Mouse (Mus musculus) myocyte (in vitro differentiated cells): ENCODE data around the gene Tmbim1. TPM values are rescaled to one million over a fixed set of nuclear protein-coding genes. Genes with fewer than 3 reads are reported as not detected.

Experiments used
- H3K27me3 ChIP-seq: one replicate; pipeline ENCODE4 v1.6.1; 2011; ENCODE audit not compliant: control insufficient read depth, insufficient read depth, insufficient read length
- H3K36me3 ChIP-seq: one replicate; pipeline ENCODE4 v1.6.1; 2011; ENCODE audit not compliant: control insufficient read depth, insufficient read depth
- H3K4me2 ChIP-seq: one replicate; pipeline ENCODE4 v1.6.1; 2011; ENCODE audit warnings: low read depth, control low read depth
- H3K4me3 ChIP-seq: one replicate; pipeline ENCODE4 v1.5.1; 2011; ENCODE audit warnings: mild to moderate bottlenecking, control low read depth, moderate library complexity
- H3K79me2 ChIP-seq: one replicate; pipeline ENCODE4 v1.6.1; 2011; ENCODE audit not compliant: control insufficient read depth, insufficient read depth
- H3ac ChIP-seq: one replicate; pipeline ENCODE4 v1.6.1; 2011; ENCODE audit not compliant: control insufficient read depth, insufficient read length
- CEBPB ChIP-seq: IDR thresholded peaks from 2 replicates; pipeline ENCODE4 v1.6.1; 2011; ENCODE audit warnings: mild to moderate bottlenecking, moderate library complexity; ENCODE audit not compliant: poor library complexity, insufficient read depth, severe bottlenecking
- E2F4 ChIP-seq: IDR thresholded peaks from one replicate; pipeline ENCODE4 v1.6.1; 2011; ENCODE audit warnings: mild to moderate bottlenecking, control low read depth, moderate library complexity; ENCODE audit not compliant: insufficient read depth
- MAX ChIP-seq: IDR thresholded peaks from one replicate; pipeline ENCODE4 v1.6.1; 2011; ENCODE audit warnings: low read depth, mild to moderate bottlenecking, control low read depth
- MYOD1 ChIP-seq, 3 experiments: IDR thresholded peaks; one replicate each; pipeline ENCODE4 v1.6.1; 2011; ENCODE audit warnings: control low read depth in 2 of 3, low read depth in 2 of 3, mild to moderate bottlenecking in 2 of 3, moderate library complexity in 1 of 3; ENCODE audit not compliant: insufficient read length in 2 of 3, control insufficient read depth in 1 of 3
- MYOG ChIP-seq, 3 experiments: IDR thresholded peaks; one replicate each; pipeline ENCODE4 v1.6.1; 2011; ENCODE audit warnings: control low read depth in 2 of 3, low read depth in 2 of 3, mild to moderate bottlenecking in 2 of 3; ENCODE audit not compliant: insufficient read length in 2 of 3, control insufficient read depth in 1 of 3, insufficient read depth in 1 of 3
- POLR2A ChIP-seq: IDR thresholded peaks from one replicate; pipeline ENCODE4 v1.6.1; 2011; ENCODE audit warnings: low read depth, mild to moderate bottlenecking, control low read depth, moderate library complexity; ENCODE audit not compliant: insufficient read length
- POLR2AphosphoS2 ChIP-seq: IDR thresholded peaks from one replicate; pipeline ENCODE4 v1.6.1; 2011; ENCODE audit warnings: low read depth, control low read depth; ENCODE audit not compliant: insufficient read length
- REST ChIP-seq: IDR thresholded peaks from one replicate; pipeline ENCODE4 v1.6.1; 2011; ENCODE audit warnings: mild to moderate bottlenecking, control low read depth, moderate library complexity; ENCODE audit not compliant: insufficient read depth, insufficient read length
- SRF ChIP-seq: IDR thresholded peaks from one replicate; pipeline ENCODE4 v1.6.1; 2011; ENCODE audit warnings: low read depth; ENCODE audit not compliant: control insufficient read depth, insufficient read length
- TCF12 ChIP-seq: IDR thresholded peaks from one replicate; pipeline ENCODE4 v1.6.1; 2011; ENCODE audit warnings: mild to moderate bottlenecking, control low read depth; ENCODE audit not compliant: poor library complexity, insufficient read depth, severe bottlenecking
- TCF3 ChIP-seq: IDR thresholded peaks from one replicate; pipeline ENCODE4 v1.6.1; 2011; ENCODE audit warnings: low read depth, control low read depth; ENCODE audit not compliant: insufficient read length
- USF1 ChIP-seq: IDR thresholded peaks from one replicate; pipeline ENCODE4 v1.6.1; 2011; ENCODE audit warnings: low read depth, mild to moderate bottlenecking, control low read depth, moderate library complexity
- polyA plus RNA-seq: library from polyadenylated mRNA; unstranded; fragments of >200 nt; fragmentation: generic; extraction: Trizol; gene quantifications from one replicate; pipeline ENCODE4 v1.2.1, GENCODE M21; 2012; ENCODE audit warnings: missing spikeins

The Tmbim1 gene
- polyA plus RNA-seq, 1 experiment: 178 TPM

- Histone ChIP-seq H3K36me3 (no peaks in the 10 kb centered on the region), H3K27me3 (no peaks in the 10 kb centered on the region), H3K4me3 (no peak overlapping the region), H3ac (no peak overlapping the region), H3K79me2 (no peaks in the 10 kb centered on the region), H3K4me2 (no peak overlapping the region)
- TF ChIP-seq TCF3 (no peak), POLR2AphosphoS2 (no peak), TCF12 (no peak), CEBPB (no peak), SRF (no peak), REST (no peak), USF1 (no peak), POLR2A (no peak), E2F4 (no peak), MYOD1 (IDR thresholded peaks at IDR 0.05; ENCODE audit: control insufficient read depth in 1 of 3, insufficient read length in 2 of 3, low read depth in 2 of 3) (no peak), MYOG (IDR thresholded peaks at IDR 0.05; ENCODE audit: control insufficient read depth in 1 of 3, insufficient read depth in 1 of 3, insufficient read length in 2 of 3, low read depth in 2 of 3) (no peak)
These were observed 34.5 kb upstream of the Tmbim1 start for GRCm38 (mm10) chr1:74339917-74340316.

- Histone ChIP-seq H3K36me3 (no peaks in the 10 kb centered on the region), H3ac (no peak overlapping the region), H3K27me3 (no peaks in the 10 kb centered on the region), H3K4me2 (no peak overlapping the region), H3K4me3 (no peak overlapping the region), H3K79me2 (no peaks in the 10 kb centered on the region)
- TF ChIP-seq USF1: no peak
These were observed 33.2 kb upstream of the Tmbim1 start for GRCm38 (mm10) chr1:74338626-74339025.

GRCm38 (mm10) chr1:74338013-74338412, 32.6 kb upstream of the Tmbim1 start:
- H3ac ChIP-seq: no peak overlapping the region
- no peaks in the 10 kb centered on the region for H3K27me3 ChIP-seq
- TF ChIP-seq MYOG (IDR thresholded peaks at IDR 0.05; ENCODE audit: control insufficient read depth in 1 of 3, insufficient read depth in 1 of 3, insufficient read length in 2 of 3, low read depth in 2 of 3) (no peak), POLR2AphosphoS2 (no peak), TCF3 (no peak), TCF12 (no peak), MYOD1 (IDR thresholded peaks at IDR 0.05; ENCODE audit: control insufficient read depth in 1 of 3, insufficient read length in 2 of 3, low read depth in 2 of 3) (no peak), REST (no peak), SRF (no peak), E2F4 (no peak), CEBPB (no peak), MAX (no peak)
- no peaks in the 10 kb centered on the region for H3K79me2 ChIP-seq
- H3K36me3 ChIP-seq: no peaks in the 10 kb centered on the region
- H3K4me2 ChIP-seq: no peak overlapping the region
- H3K4me3 ChIP-seq: no peak overlapping the region

GRCm38 (mm10) chr1:74337241-74337771, 31.9 kb upstream of the Tmbim1 start:
- Histone ChIP-seq H3K36me3 (no peaks in the 10 kb centered on the region), H3K4me2 (no peak overlapping the region), H3K4me3 (no peak overlapping the region), H3ac (no peak overlapping the region), H3K79me2 (no peaks in the 10 kb centered on the region), H3K27me3 (no peaks in the 10 kb centered on the region)
- TF ChIP-seq CEBPB: no peak
- no peak for TF ChIP-seq REST
- TF ChIP-seq MYOD1 (IDR thresholded peaks at IDR 0.05; ENCODE audit: control insufficient read depth in 1 of 3, insufficient read length in 2 of 3, low read depth in 2 of 3): no peak
- no peak for TF ChIP-seq SRF
- no peak for TF ChIP-seq TCF12
- TF ChIP-seq MAX: no peak
- TF ChIP-seq E2F4: no peak
- TF ChIP-seq TCF3: no peak
- TF ChIP-seq USF1: no peak
- no peak for TF ChIP-seq POLR2A
- no peak for TF ChIP-seq POLR2AphosphoS2
- TF ChIP-seq MYOG (IDR thresholded peaks at IDR 0.05; ENCODE audit: control insufficient read depth in 1 of 3, insufficient read depth in 1 of 3, insufficient read length in 2 of 3, low read depth in 2 of 3): no peak

GRCm38 (mm10) chr1:74335436-74336170, 30.2 kb upstream of the Tmbim1 start:
- H3K4me2 ChIP-seq: no peak overlapping the region
- H3K36me3 ChIP-seq: no peaks in the 10 kb centered on the region
- H3K27me3 ChIP-seq: no peaks in the 10 kb centered on the region
- no peak overlapping the region for H3K4me3 ChIP-seq
- no peak overlapping the region for H3ac ChIP-seq
- H3K79me2 ChIP-seq: no peaks in the 10 kb centered on the region
- TF ChIP-seq CEBPB (no peak), POLR2AphosphoS2 (no peak), E2F4 (no peak), MAX (no peak), TCF12 (no peak), POLR2A (no peak), TCF3 (no peak), REST (no peak), MYOG (IDR thresholded peaks at IDR 0.05; ENCODE audit: control insufficient read depth in 1 of 3, insufficient read depth in 1 of 3, insufficient read length in 2 of 3, low read depth in 2 of 3) (no peak), SRF (no peak), USF1 (no peak), MYOD1 (IDR thresholded peaks at IDR 0.05; ENCODE audit: control insufficient read depth in 1 of 3, insufficient read length in 2 of 3, low read depth in 2 of 3) (no peak)
